Mouse (Mus musculus): ENCODE measurements at regions not wholly inside any gene's neighbourhood (a gene's known extent, or its start where the extent isn't known, plus 50 kb on each side); places are given as distances from the start of the nearest gene placed in this dataset.

DNA sequence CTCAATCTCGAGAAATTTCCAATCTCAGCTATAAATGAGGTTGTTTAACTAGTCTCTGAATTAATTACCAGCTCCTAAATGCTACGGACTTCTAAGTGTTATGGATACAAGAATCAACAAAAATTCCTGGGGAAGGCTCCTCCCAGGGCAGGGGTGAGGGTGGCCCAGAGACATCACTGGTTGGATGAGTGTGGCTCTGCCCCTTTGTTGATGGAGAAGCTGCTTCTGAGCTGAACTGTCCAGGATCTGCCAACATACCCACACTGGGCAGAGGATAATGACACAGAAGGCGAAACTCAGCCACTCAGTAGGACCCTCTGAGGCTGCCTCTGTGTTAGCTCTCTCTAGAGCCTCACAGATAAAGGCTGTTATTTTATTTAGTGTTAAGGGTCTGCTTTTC is 449.0 kb downstream of the Sox2 start:
- Histone ChIP-seq H3K27me3 (replicated peaks; ENCODE audit: control insufficient read depth, insufficient read depth, low read length) (peaks cover 2% of the 10 kb centered on the region; the same call in 1 of the 2 replicates), H3K4me3 (ENCODE audit: low read length) (no peak overlapping the region), H3K4me2 (ENCODE audit: low read length) (no peak overlapping the region), H3K9ac (ENCODE audit: low read depth, low read length) (no peak overlapping the region), H3K36me3 (ENCODE audit: control insufficient read depth, insufficient read depth, low read length) (no peaks in the 10 kb centered on the region), H3K4me1 (ENCODE audit: control insufficient read depth, insufficient read depth, low read depth, low read length) (no peaks in the 10 kb centered on the region; the same call in none of the 2 replicates), H3K27ac (ENCODE audit: low read depth, low read length) (no peak overlapping the region), H3K9me3 (ENCODE audit: control insufficient read depth, low read length) (no peaks in the 10 kb centered on the region)
- ATAC-seq, result 0 out of 2 replicates have a peak, but pooled peaks have one; percentile 32
- 63% methylated on average over 3 of the region's 3 CpGs for WGBS

DNA sequence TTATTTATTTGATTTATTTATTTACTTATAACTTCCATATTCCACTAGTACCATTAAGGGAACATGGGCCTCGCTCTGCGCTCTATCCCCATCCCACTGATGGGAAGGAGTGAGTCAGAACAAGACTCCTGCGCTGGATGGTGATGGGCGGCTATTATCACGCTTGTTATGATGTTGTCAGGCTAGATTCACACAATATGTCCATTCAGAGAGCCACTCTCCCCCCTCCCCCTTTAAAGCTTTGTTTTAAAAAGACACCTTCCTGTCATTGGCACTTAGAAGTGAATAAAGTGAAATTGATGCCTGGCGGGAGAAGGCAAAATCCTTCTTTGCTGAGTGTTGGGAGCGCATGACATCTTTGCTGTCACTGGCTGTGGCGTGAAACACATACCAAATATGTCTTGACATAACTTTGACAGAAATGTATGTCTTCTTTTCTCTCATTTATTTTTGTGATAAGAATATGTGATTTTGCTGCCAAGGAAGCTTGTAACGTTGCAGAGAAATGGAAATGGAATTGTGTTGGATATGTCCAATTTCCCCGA is 449.7 kb downstream of the Sox2 start:
- H3K4me2 ChIP-seq (ENCODE audit: low read length), result no peak overlapping the region
- 51% methylated on average over 10 of the region's 10 CpGs for WGBS
- no peak overlapping the region for H3K27ac ChIP-seq (ENCODE audit: low read depth, low read length)
- H3K9ac ChIP-seq (ENCODE audit: low read depth, low read length), result no peak overlapping the region
- ATAC-seq, result no peak
- no peak overlapping the region for H3K4me3 ChIP-seq (ENCODE audit: low read length)
- no peaks in the 10 kb centered on the region for H3K36me3 ChIP-seq (ENCODE audit: control insufficient read depth, insufficient read depth, low read length)
- no peaks in the 10 kb centered on the region; the same call in none of the 2 replicates for H3K4me1 ChIP-seq (ENCODE audit: control insufficient read depth, insufficient read depth, low read depth, low read length)
- H3K27me3 ChIP-seq (replicated peaks; ENCODE audit: control insufficient read depth, insufficient read depth, low read length), result peaks cover 4% of the 10 kb centered on the region; the same call in 1 of the 2 replicates
- H3K9me3 ChIP-seq (ENCODE audit: control insufficient read depth, low read length), result no peaks in the 10 kb centered on the region

DNA sequence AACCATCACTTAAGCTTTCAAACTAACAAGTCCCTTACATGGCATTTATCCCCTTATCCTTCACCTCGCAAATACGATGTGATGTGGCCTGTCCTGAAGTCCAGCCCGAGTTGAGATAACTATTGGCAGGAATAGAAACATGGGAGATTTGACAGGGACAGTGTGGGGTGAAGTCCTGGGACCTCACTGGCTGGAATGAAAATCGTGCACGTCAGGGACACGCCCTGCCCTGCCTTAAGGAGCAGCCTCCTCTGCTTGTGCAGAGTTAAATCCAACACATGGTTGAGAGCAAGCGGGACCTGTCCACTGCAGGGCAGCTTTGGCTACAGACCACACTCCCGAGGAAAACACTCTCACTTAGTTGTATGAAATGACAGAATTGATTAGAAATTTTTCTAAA is 451.1 kb downstream of the Sox2 start:
- H3K9ac ChIP-seq (ENCODE audit: low read depth, low read length), result no peak overlapping the region
- H3K27ac ChIP-seq (ENCODE audit: low read depth, low read length), result no peak overlapping the region
- no peaks in the 10 kb centered on the region; the same call in none of the 2 replicates for H3K4me1 ChIP-seq (ENCODE audit: control insufficient read depth, insufficient read depth, low read depth, low read length)
- no peaks in the 10 kb centered on the region for H3K36me3 ChIP-seq (ENCODE audit: control insufficient read depth, insufficient read depth, low read length)
- peaks cover 6% of the 10 kb centered on the region; the same call in 1 of the 2 replicates for H3K27me3 ChIP-seq (replicated peaks; ENCODE audit: control insufficient read depth, insufficient read depth, low read length)
- ATAC-seq, result no peak
- no peaks in the 10 kb centered on the region for H3K9me3 ChIP-seq (ENCODE audit: control insufficient read depth, low read length)
- 67% methylated on average over 8 of the region's 8 CpGs for WGBS
- H3K4me2 ChIP-seq (ENCODE audit: low read length), result no peak overlapping the region
- H3K4me3 ChIP-seq (ENCODE audit: low read length), result no peak overlapping the region

DNA sequence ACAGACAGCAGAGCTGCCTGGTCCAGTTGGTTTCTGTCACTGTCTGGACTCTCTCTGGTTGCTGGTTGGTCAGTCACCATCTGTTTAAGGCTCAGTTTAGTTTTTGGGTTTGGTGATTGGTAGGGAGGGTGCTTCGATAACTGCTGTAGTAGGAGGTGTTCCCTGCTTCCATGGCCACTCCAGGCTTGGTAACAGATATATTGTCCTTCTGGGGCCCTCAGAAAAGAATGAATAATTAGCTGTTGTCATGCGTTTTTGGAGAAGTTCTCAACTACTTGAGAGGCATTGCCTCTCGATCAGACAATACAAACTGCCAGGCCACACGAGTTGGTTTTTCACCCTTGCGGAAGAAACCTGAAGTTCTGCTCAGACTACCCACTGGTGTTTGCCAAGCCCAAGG is 451.7 kb downstream of the Sox2 start:
- Histone ChIP-seq H3K9ac (ENCODE audit: low read depth, low read length) (no peak overlapping the region), H3K27me3 (replicated peaks; ENCODE audit: control insufficient read depth, insufficient read depth, low read length) (peaks cover 6% of the 10 kb centered on the region; the same call in 1 of the 2 replicates), H3K9me3 (ENCODE audit: control insufficient read depth, low read length) (no peaks in the 10 kb centered on the region), H3K4me2 (ENCODE audit: low read length) (no peak overlapping the region), H3K36me3 (ENCODE audit: control insufficient read depth, insufficient read depth, low read length) (no peaks in the 10 kb centered on the region), H3K4me3 (ENCODE audit: low read length) (no peak overlapping the region), H3K4me1 (ENCODE audit: control insufficient read depth, insufficient read depth, low read depth, low read length) (no peaks in the 10 kb centered on the region; the same call in none of the 2 replicates), H3K27ac (ENCODE audit: low read depth, low read length) (0 out of 2 replicates have a peak overlapping the region, but pooled peaks have one; percentile 34)
- ATAC-seq, result no peak
- 43% methylated on average over 5 of the region's 5 CpGs for WGBS

DNA sequence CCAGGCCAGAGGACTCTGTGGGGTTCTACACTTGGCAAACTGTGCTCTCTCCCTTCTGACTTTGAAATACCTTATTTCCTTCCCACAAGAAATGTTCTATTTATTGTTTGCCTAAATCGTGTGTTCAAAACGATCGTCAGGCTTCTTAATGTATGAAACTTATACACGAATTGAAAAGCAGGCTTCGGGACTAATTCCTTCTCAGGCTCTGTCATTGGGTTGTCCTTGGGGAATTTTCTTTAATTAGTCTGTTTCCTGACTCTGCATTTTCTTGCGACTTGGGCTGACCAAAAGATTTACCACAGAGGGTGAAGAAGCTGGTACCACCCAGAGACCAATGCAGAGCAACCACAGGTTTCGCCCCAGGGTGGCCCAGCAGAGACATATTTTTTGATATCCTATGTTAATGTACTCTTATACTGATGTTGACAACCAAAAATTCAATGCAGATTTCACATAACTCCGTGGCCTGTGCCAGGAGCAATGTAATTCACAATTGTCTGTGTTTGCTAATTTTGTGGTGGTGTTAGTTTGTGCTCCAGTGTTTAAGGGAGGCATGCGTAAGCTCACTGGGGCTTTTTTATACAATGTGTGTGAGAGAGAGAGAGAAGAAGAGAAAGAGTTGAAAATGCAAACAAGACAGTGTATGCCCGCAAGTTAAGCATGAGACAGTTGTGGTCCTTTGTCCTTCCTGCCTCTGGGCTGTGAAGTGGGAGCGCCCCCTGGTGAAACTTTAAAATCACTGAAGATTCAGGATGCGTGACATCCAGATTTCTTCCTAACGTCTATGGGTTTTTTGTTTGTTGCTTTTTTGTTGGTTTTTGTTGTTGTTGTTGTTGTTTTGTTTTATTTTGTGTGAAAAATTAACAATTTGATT is 452.7 kb downstream of the Sox2 start:
- Histone ChIP-seq H3K9me3 (ENCODE audit: control insufficient read depth, low read length) (no peaks in the 10 kb centered on the region), H3K4me3 (ENCODE audit: low read length) (no peak overlapping the region), H3K9ac (ENCODE audit: low read depth, low read length) (no peak overlapping the region), H3K27ac (ENCODE audit: low read depth, low read length) (peak overlapping the region; percentile 34; the same call in 1 of the 2 replicates), H3K27me3 (replicated peaks; ENCODE audit: control insufficient read depth, insufficient read depth, low read length) (peaks cover 6% of the 10 kb centered on the region; the same call in 1 of the 2 replicates), H3K4me2 (ENCODE audit: low read length) (no peak overlapping the region), H3K36me3 (ENCODE audit: control insufficient read depth, insufficient read depth, low read length) (no peaks in the 10 kb centered on the region), H3K4me1 (ENCODE audit: control insufficient read depth, insufficient read depth, low read depth, low read length) (no peaks in the 10 kb centered on the region; the same call in none of the 2 replicates)
- WGBS, result 19% methylated on average over 13 of the region's 13 CpGs
- ATAC-seq, result peak; percentile 77

DNA sequence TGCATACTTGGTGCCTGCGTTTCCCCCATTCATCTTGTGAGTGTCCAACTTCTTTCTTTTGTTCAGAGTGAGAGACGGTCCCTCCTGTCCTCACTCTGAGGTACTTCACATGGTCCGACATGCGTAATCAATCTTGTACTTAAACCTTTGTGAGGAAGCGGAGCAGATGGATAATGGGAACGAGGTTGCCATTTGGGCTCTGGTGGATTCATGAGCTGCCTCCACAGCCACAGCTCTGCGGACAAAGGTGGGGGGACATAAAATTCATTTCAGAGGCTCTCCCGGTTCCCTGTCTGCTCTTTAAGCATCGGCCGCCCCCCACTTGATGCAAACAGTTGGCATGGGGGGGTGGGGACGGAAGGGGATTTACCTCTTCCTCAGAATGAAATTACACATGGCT is 454.7 kb downstream of the Sox2 start:
- Histone ChIP-seq H3K36me3 (ENCODE audit: control insufficient read depth, insufficient read depth, low read length) (no peaks in the 10 kb centered on the region), H3K27ac (ENCODE audit: low read depth, low read length) (no peak overlapping the region), H3K4me3 (ENCODE audit: low read length) (no peak overlapping the region), H3K9ac (ENCODE audit: low read depth, low read length) (no peak overlapping the region), H3K9me3 (ENCODE audit: control insufficient read depth, low read length) (no peaks in the 10 kb centered on the region), H3K4me2 (ENCODE audit: low read length) (no peak overlapping the region), H3K27me3 (replicated peaks; ENCODE audit: control insufficient read depth, insufficient read depth, low read length) (peaks cover 6% of the 10 kb centered on the region; the same call in 1 of the 2 replicates), H3K4me1 (ENCODE audit: control insufficient read depth, insufficient read depth, low read depth, low read length) (no peaks in the 10 kb centered on the region; the same call in none of the 2 replicates)
- no peak for ATAC-seq
- 40% methylated on average over 11 of the region's 11 CpGs for WGBS

DNA sequence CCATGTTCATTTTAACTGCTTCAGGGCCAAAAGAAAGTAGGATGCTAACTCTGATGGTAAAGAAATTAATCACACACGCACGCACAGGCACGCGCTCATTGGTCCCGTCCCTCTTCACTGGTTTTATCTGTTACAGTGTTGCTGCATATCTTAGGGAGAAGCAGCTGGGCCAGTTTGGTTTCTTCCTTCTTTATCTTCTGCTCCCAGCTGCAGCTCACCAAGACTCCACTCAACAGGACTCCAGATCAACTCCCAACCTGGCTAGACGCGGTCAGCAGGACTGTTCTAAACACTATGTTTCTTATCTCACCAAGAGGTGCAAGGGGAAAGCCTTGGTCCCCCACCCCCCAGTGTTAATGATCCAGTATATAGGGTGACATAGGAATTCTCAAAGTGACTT is 455.9 kb downstream of the Sox2 start:
- Histone ChIP-seq H3K9ac (ENCODE audit: low read depth, low read length) (no peak overlapping the region), H3K9me3 (ENCODE audit: control insufficient read depth, low read length) (no peaks in the 10 kb centered on the region), H3K4me3 (ENCODE audit: low read length) (no peak overlapping the region), H3K4me1 (ENCODE audit: control insufficient read depth, insufficient read depth, low read depth, low read length) (no peaks in the 10 kb centered on the region; the same call in none of the 2 replicates), H3K27me3 (replicated peaks; ENCODE audit: control insufficient read depth, insufficient read depth, low read length) (0 out of 2 replicates have a peak, but pooled peaks cover 6% of the 10 kb centered on the region), H3K27ac (ENCODE audit: low read depth, low read length) (no peak overlapping the region), H3K4me2 (ENCODE audit: low read length) (no peak overlapping the region), H3K36me3 (ENCODE audit: control insufficient read depth, insufficient read depth, low read length) (no peaks in the 10 kb centered on the region)
- WGBS, result 76% methylated on average over 7 of the region's 7 CpGs
- no peak for ATAC-seq

DNA sequence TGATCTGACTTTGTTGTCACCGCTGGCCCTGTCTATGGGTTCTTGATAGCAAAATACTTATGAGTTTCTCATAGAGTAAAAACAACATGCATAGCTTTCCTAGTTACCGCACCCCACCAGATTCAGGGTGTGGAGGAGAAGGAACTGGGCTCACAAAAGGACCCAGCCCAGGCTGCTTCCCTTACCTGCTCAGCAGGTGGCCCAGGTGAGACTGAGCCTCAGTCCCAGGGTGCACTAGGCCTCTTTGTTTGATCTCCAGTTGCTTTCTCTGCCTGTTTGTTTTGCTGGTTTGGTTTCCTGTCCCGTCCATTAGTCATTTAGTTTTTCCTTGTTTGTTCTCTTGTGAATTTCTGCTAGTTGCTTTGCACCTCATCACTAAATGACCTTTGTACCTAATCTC is 483.3 kb downstream of the Sox2 start:
- no peaks in the 10 kb centered on the region for H3K27me3 ChIP-seq (replicated peaks; ENCODE audit: control insufficient read depth, insufficient read depth, low read length)
- no peak overlapping the region for H3K4me3 ChIP-seq (ENCODE audit: low read length)
- H3K9me3 ChIP-seq (ENCODE audit: control insufficient read depth, low read length), result no peaks in the 10 kb centered on the region
- no peak overlapping the region for H3K9ac ChIP-seq (ENCODE audit: low read depth, low read length)
- no peak overlapping the region for H3K4me2 ChIP-seq (ENCODE audit: low read length)
- H3K36me3 ChIP-seq (ENCODE audit: control insufficient read depth, insufficient read depth, low read length), result no peaks in the 10 kb centered on the region
- H3K27ac ChIP-seq (ENCODE audit: low read depth, low read length), result no peak overlapping the region
- WGBS, result 84% methylated on average over 3 of the region's 3 CpGs
- H3K4me1 ChIP-seq (ENCODE audit: control insufficient read depth, insufficient read depth, low read depth, low read length), result no peaks in the 10 kb centered on the region
- ATAC-seq, result no peak

DNA sequence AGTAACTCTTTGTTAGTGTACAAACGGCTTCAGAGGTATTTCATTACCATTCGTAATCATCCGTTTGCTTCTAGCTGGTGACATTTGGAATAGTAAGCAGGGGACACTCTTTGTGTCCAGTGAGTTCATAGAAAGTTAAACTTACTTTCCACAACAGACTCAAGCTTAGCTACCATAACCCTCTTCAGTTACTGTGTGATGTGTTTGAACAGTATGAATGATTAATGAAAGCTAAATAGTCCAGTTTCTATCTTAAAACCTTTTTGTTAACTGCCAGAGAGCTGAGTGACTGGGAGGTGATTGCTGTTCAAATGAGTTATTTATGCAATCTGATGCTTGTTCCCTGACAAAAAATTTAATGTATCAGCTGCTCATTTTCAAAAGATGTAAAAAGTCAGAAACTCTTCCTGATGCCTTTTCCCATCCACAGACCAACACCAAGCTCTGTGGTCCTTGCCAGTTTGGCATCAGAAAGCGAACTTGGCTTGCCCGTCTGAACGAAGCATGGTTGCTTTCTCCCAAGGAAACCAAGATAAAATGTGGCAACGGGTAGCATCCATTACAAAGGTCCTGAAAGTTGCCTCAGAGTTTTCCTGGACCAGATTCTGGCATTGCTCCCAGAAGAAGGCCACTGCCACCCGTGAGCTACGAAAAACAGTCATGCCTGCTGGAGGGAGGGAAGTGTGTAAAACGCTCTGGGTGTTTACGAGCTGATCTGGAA is 491.5 kb downstream of the Sox2 start:
- Histone ChIP-seq H3K27me3 (replicated peaks; ENCODE audit: control insufficient read depth, insufficient read depth, low read length) (no peaks in the 10 kb centered on the region), H3K36me3 (ENCODE audit: control insufficient read depth, insufficient read depth, low read length) (no peaks in the 10 kb centered on the region), H3K9me3 (ENCODE audit: control insufficient read depth, low read length) (no peaks in the 10 kb centered on the region), H3K4me1 (ENCODE audit: control insufficient read depth, insufficient read depth, low read depth, low read length) (no peaks in the 10 kb centered on the region), H3K4me3 (ENCODE audit: low read length) (no peak overlapping the region), H3K4me2 (ENCODE audit: low read length) (no peak overlapping the region), H3K9ac (ENCODE audit: low read depth, low read length) (no peak overlapping the region), H3K27ac (ENCODE audit: low read depth, low read length) (peak overlapping the region; percentile 56; the same call in 1 of the 2 replicates)
- peak; percentile 93 for ATAC-seq
- WGBS, result 47% methylated on average over 11 of the region's 11 CpGs
